Mouse (Mus musculus): ENCODE data around the gene Olfr843. TPM values are rescaled to one million over a fixed set of nuclear protein-coding genes. Genes with fewer than 3 reads are reported as not detected.

The Olfr843 gene
- polyA plus RNA-seq (2012; rRNA removed) = not detected in 2 replicates

DNA sequence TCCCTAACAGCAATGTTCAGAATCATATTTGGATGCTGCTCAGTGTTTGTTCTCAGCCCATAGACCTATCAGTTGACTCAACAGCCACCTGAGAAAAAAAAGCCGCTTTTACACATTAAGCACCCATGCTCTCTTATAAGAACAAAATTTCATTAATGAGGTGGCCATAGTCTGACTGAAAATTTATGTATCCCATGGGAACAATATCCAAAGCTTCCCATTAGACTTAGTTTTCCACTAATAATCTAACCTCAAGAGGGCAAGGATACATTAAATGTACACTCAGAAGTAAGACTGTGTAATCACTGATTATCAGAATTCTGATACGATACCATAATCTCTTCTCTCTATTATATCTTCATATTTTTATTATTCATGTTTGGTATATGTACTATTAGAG lies at the start of gene Olfr843:
Olfr843 (minus strand) TSS at position 101 of the 400 bp plus-strand sequence.

Other genes with a start within 250 kb of the Olfr843 start
- not detected in 2 replicates for gene Olfr835, start 219.3 kb downstream of the Olfr843 start, polyA plus RNA-seq (2012; rRNA removed)
- not detected in 2 replicates for gene Olfr836, start 131.6 kb downstream of the Olfr843 start, polyA plus RNA-seq (2012; rRNA removed)
- not detected in 2 replicates for gene Olfr837, start 115.7 kb downstream of the Olfr843 start, polyA plus RNA-seq (2012; rRNA removed)
- gene Olfr839-ps1, start 74.7 kb downstream of the Olfr843 start, polyA plus RNA-seq (2012; rRNA removed) = not detected in 2 replicates
- gene Olfr844, start 64.4 kb upstream of the Olfr843 start, polyA plus RNA-seq (2012; rRNA removed) = not detected in 2 replicates
- gene Olfr845, start 84.5 kb upstream of the Olfr843 start, polyA plus RNA-seq (2012; rRNA removed) = not detected in 2 replicates
- gene Olfr846, start 112.0 kb upstream of the Olfr843 start, polyA plus RNA-seq (2012; rRNA removed) = not detected in 2 replicates
- not detected in 2 replicates for gene Olfr847, start 126.7 kb upstream of the Olfr843 start, polyA plus RNA-seq (2012; rRNA removed)
- gene Olfr849, start 188.3 kb upstream of the Olfr843 start, polyA plus RNA-seq (2012; rRNA removed) = not detected in 2 replicates
- gene Olfr850, start 226.3 kb upstream of the Olfr843 start, polyA plus RNA-seq (2012; rRNA removed) = not detected in 2 replicates
- not detected in 2 replicates for gene Olfr851, start 241.3 kb upstream of the Olfr843 start, polyA plus RNA-seq (2012; rRNA removed)